Mouse (Mus musculus) neural tube, embryonic 13.5 days (tissue): ENCODE measurements around the gene Hist2h3c1. TPM values are rescaled to one million over a fixed set of nuclear protein-coding genes. Genes with fewer than 3 reads are reported as not detected.
A peak's percentile ranks its signal among the peaks of the same experiment; 100 is the strongest.
"Not testable (repeated sequence)": the region's sequence is repeated elsewhere in the genome, so short reads cannot be mapped to it uniquely, and the experiment has no call there.

ENCODE experiments used
- ATAC-seq: fragments of 200-750 bp; cut with Nextera tagmentation; 2 replicates; pipeline ENCODE4 v1.8.0; 2017; ENCODE audit warnings: low read depth, mild to moderate bottlenecking, moderate TSS enrichment, moderate library complexity
- H3K27ac ChIP-seq: fragments of 300-500 bp; sonication (generic); replicated peaks from 2 replicates; pipeline ENCODE4 v1.5.1; 2015; ENCODE audit warnings: moderate library complexity, mild to moderate bottlenecking, inconsistent platforms
- H3K27me3 ChIP-seq: fragments of 300-500 bp; sonication (generic); 2 replicates; pipeline ENCODE4 v1.6.1; 2015; ENCODE audit warnings: mild to moderate bottlenecking, inconsistent platforms
- H3K36me3 ChIP-seq: fragments of 300-500 bp; sonication (generic); 2 replicates; pipeline ENCODE4 v1.6.1; 2015; ENCODE audit warnings: mild to moderate bottlenecking, inconsistent platforms
- H3K4me1 ChIP-seq: fragments of 300-500 bp; sonication (generic); replicated peaks from 2 replicates; pipeline ENCODE4 v1.6.1; 2015; ENCODE audit warnings: inconsistent platforms
- H3K4me2 ChIP-seq: fragments of 300-500 bp; sonication (generic); 2 replicates; pipeline ENCODE4 v1.6.1; 2015; ENCODE audit warnings: inconsistent platforms, mild to moderate bottlenecking, moderate library complexity
- H3K4me3 ChIP-seq: fragments of 300-500 bp; sonication (generic); 2 replicates; pipeline ENCODE4 v1.5.1; 2015; ENCODE audit warnings: mild to moderate bottlenecking, inconsistent platforms
- H3K9ac ChIP-seq: fragments of 300-500 bp; sonication (generic); 2 replicates; pipeline ENCODE4 v1.6.1; 2015; ENCODE audit warnings: moderate library complexity, mild to moderate bottlenecking, inconsistent platforms
- H3K9me3 ChIP-seq: fragments of 300-500 bp; sonication (generic); 2 replicates; pipeline ENCODE4 v1.6.1; 2016; ENCODE audit warnings: inconsistent platforms
- WGBS: fragments of 180-500 bp; shearing (Covaris S2); methylation state at CpG from one replicate; pipeline ENCODE4 v1.1.7; 2015; 5-methylcytosine and 5-hydroxymethylcytosine counted together
- polyA plus RNA-seq: library from polyadenylated mRNA; unstranded; fragments of >200 nt; fragmentation: Nextera tagmentation; extraction: Ambion mirVana; gene quantifications from 2 replicates; pipeline ENCODE4 v1.2.1, GENCODE M21; 2015

Hist2h3c1 gene
- polyA plus RNA-seq, result 0.38 and 0.96 TPM in 2 replicates

GRCm38 (mm10) chr3:96246427-96246856 is at the start of gene Hist2h3c1:
TSS of gene Hist2h3c1 (plus strand) at chr3:96246685.
- Histone ChIP-seq H3K4me1 (peaks cover 34% of the 10 kb centered on the region), H3K4me3 (peak within 1 kb of the TSS; percentile 36), H3K4me2 (peak within 1 kb of the TSS; percentile 51), H3K27ac (peak within 1 kb of the TSS; percentile 81; the same call in 1 of the 2 replicates), H3K9ac (peak within 1 kb of the TSS; percentile 62)
- ATAC-seq, result peak; percentile 91
- H3K27me3 ChIP-seq, H3K9me3 ChIP-seq, H3K36me3 ChIP-seq: not testable (repeated sequence)
- WGBS, result 0% methylated on average over 9 of the region's 47 CpGs

GRCm38 (mm10) chr3:96197129-96197749 is 49.2 kb upstream of the Hist2h3c1 start:
- H3K4me2 ChIP-seq, result peak overlapping the region; percentile 82
- peak; percentile 96 for ATAC-seq
- peak overlapping the region; percentile 87 for H3K9ac ChIP-seq
- H3K4me3 ChIP-seq, result peak overlapping the region; percentile 72
- WGBS, result under 1% methylated on average over 50 of the region's 50 CpGs
- H3K36me3 ChIP-seq, result peaks cover 31% of the 10 kb centered on the region
- no peaks in the 10 kb centered on the region for H3K27me3 ChIP-seq
- peak overlapping the region; percentile 98 for H3K27ac ChIP-seq
- peaks cover 18% of the 10 kb centered on the region for H3K4me1 ChIP-seq
- H3K9me3 ChIP-seq, result no peaks in the 10 kb centered on the region

DNA sequence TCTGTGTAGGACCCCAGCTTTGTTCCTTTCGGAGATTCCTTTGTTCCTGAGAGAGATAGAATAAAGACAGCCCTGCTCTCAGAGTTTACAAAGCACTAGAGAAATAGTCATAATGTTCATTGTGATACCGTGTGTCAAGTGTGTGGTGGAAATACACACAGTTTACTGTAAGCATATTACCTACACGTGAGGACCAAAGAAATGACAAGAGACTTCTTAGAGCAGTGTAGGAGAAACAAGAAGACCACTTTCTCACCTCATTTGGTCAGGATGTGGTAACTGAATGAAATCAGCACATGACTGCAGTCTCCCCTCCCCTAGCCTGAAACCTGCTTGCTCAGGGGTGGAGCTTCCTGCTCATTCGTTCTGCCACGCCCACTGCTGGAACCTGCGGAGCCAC is 48.3 kb upstream of the Hist2h3c1 start:
- Histone ChIP-seq H3K4me3 (peak overlapping the region; percentile 72), H3K27me3 (no peaks in the 10 kb centered on the region), H3K36me3 (peaks cover 22% of the 10 kb centered on the region), H3K9me3 (no peaks in the 10 kb centered on the region), H3K4me2 (peak overlapping the region; percentile 82), H3K9ac (peak overlapping the region; percentile 63), H3K4me1 (peaks cover 18% of the 10 kb centered on the region), H3K27ac (0 out of 2 replicates have a peak overlapping the region, but pooled peaks have one; percentile 33)
- 7% methylated on average over 6 of the region's 6 CpGs for WGBS
- peak; percentile 27; the same call in 1 of the 2 replicates for ATAC-seq

GRCm38 (mm10) chr3:96198601-96199251 is 47.8 kb upstream of the Hist2h3c1 start:
- not testable (repeated sequence) for H3K27me3 ChIP-seq, H3K4me3 ChIP-seq, H3K27ac ChIP-seq, H3K9ac ChIP-seq, H3K9me3 ChIP-seq, ATAC-seq
- Histone ChIP-seq H3K36me3 (peaks cover 16% of the 10 kb centered on the region), H3K4me2 (peak overlapping the region; percentile 82), H3K4me1 (peaks cover 18% of the 10 kb centered on the region)
- 27% methylated on average over 7 of the region's 8 CpGs for WGBS

DNA sequence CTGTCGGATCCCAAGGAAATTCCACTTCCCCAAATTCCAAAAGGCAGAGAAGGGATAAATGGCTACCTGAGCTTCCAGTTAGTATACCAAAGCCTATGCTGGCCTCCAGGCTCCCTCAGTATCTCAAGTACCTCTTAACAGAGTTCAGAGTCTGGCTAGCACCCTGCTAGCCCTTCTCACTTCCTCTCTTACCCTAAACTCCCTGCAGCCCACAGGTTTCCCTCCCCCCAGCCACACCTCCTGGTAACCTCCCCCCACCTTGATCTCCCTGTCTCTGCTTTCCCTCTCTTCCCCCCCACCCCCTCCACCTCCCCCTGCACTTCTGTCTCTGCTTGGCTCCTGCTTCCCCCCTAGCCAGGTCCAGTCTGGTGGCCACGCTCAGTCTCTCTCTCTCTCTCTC is 46.8 kb upstream of the Hist2h3c1 start:
- Histone ChIP-seq H3K9ac (no peak overlapping the region), H3K4me3 (no peak overlapping the region), H3K4me1 (peaks cover 18% of the 10 kb centered on the region), H3K9me3 (no peaks in the 10 kb centered on the region), H3K36me3 (peaks cover 6% of the 10 kb centered on the region), H3K4me2 (no peak overlapping the region), H3K27ac (no peak overlapping the region), H3K27me3 (no peaks in the 10 kb centered on the region)
- no peak for ATAC-seq
- WGBS, result 67% methylated on average over 2 of the region's 2 CpGs

DNA sequence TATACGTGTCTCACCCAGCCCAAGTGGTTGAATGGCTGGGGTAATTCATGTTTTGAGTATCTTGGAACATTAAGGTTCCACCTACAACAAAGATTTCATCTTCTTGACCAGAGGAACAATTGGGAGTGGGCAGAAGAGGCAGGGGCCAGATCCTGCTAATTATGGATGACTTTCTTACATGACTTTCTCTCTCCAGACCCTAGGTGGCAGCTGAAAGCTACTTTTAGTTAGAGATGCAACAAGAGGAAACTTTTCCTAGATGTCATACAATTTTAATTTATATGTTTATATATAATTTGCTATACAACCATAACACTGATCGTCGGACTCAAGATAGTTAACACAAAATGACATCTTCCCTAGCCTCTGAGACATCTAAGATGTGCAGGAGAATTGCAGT is 38.7 kb upstream of the Hist2h3c1 start:
- no peak overlapping the region for H3K4me3 ChIP-seq
- ATAC-seq, result no peak
- H3K36me3 ChIP-seq, result no peaks in the 10 kb centered on the region
- no peak overlapping the region for H3K27ac ChIP-seq
- WGBS, result 89% methylated on average over 3 of the region's 3 CpGs
- no peak overlapping the region for H3K9ac ChIP-seq
- no peaks in the 10 kb centered on the region for H3K4me1 ChIP-seq
- no peaks in the 10 kb centered on the region for H3K9me3 ChIP-seq
- H3K4me2 ChIP-seq, result no peak overlapping the region
- H3K27me3 ChIP-seq, result no peaks in the 10 kb centered on the region

GRCm38 (mm10) chr3:96209242-96209641 is 37.2 kb upstream of the Hist2h3c1 start:
- no peak overlapping the region for H3K4me2 ChIP-seq
- no peak overlapping the region for H3K27ac ChIP-seq
- no peak for ATAC-seq
- H3K9me3 ChIP-seq, result no peaks in the 10 kb centered on the region
- H3K4me3 ChIP-seq, result no peak overlapping the region
- no peak overlapping the region for H3K9ac ChIP-seq
- H3K36me3 ChIP-seq, result no peaks in the 10 kb centered on the region
- H3K4me1 ChIP-seq, result no peaks in the 10 kb centered on the region
- 31% methylated on average over 15 of the region's 15 CpGs for WGBS
- no peaks in the 10 kb centered on the region for H3K27me3 ChIP-seq

DNA sequence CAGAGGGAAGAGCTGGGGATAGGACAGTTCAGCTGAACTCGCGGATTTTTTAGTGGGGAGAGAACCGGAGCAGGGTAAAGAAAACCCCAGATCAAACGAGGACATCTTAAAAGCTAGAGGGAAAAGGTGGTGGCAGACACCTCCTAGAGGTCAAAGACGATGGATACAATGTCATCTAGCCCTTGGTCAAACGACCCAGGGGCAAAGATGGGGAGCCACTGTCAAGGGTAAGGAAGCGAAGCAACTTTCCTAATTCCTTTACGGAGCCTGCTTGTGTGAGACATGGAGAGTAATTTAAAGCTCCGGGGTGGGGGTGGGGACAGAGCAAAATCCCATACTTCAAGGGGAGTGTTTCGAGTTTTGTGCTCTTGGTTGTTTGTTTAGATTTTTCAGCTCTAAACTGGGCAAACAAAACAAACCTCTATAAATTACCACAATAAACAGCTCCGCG is 27.3 kb upstream of the Hist2h3c1 start:
- H3K36me3 ChIP-seq, result no peaks in the 10 kb centered on the region
- ATAC-seq, result peak; percentile 41
- H3K4me2 ChIP-seq, result peak overlapping the region; percentile 91
- no peaks in the 10 kb centered on the region for H3K27me3 ChIP-seq
- peaks cover 38% of the 10 kb centered on the region for H3K4me1 ChIP-seq
- H3K9me3 ChIP-seq, result no peaks in the 10 kb centered on the region
- H3K9ac ChIP-seq, result peak overlapping the region; percentile 85
- 0% methylated on average over 12 of the region's 12 CpGs for WGBS
- H3K27ac ChIP-seq, result peak overlapping the region; percentile 98
- peak overlapping the region; percentile 66 for H3K4me3 ChIP-seq

DNA sequence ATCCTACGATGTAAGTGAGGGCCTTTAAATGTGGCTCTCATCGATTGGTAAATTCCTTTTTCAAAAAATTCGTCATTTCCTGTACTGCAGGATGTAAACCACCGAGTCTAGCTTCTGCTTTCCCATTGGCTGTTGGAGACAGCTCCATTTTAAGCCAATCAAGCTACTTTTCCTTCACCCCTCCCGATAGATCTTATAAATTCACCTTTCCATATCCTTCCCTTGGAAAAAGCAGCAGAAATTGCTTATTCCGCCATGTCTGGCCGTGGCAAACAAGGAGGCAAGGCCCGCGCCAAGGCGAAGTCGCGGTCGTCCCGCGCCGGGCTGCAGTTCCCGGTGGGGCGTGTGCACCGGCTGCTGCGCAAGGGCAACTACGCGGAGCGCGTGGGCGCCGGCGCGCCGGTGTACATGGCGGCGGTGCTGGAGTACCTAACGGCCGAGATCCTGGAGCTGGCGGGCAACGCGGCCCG is 26.8 kb upstream of the Hist2h3c1 start, which contains the start of the genes Bola1 and Hist2h2ab:
Bola1 (minus strand) TSS at position 49 of the 470 bp plus-strand sequence.
Hist2h2ab (plus strand) TSS at position 205 of the 470 bp plus-strand sequence.
- peak within 1 kb of the TSS; percentile 98 for H3K27ac ChIP-seq
- ATAC-seq, result peak; percentile 93
- peaks cover 40% of the 10 kb centered on the region for H3K4me1 ChIP-seq
- H3K9me3 ChIP-seq, result no peaks in the 10 kb centered on the region
- H3K4me3 ChIP-seq, result peak within 1 kb of the TSS; percentile 66
- under 1% methylated on average over 37 of the region's 37 CpGs for WGBS
- H3K36me3 ChIP-seq, result no peaks in the 10 kb centered on the region
- H3K27me3 ChIP-seq, result no peaks in the 10 kb centered on the region
- H3K4me2 ChIP-seq, result peak within 1 kb of the TSS; percentile 91
- peak within 1 kb of the TSS; percentile 85 for H3K9ac ChIP-seq

DNA sequence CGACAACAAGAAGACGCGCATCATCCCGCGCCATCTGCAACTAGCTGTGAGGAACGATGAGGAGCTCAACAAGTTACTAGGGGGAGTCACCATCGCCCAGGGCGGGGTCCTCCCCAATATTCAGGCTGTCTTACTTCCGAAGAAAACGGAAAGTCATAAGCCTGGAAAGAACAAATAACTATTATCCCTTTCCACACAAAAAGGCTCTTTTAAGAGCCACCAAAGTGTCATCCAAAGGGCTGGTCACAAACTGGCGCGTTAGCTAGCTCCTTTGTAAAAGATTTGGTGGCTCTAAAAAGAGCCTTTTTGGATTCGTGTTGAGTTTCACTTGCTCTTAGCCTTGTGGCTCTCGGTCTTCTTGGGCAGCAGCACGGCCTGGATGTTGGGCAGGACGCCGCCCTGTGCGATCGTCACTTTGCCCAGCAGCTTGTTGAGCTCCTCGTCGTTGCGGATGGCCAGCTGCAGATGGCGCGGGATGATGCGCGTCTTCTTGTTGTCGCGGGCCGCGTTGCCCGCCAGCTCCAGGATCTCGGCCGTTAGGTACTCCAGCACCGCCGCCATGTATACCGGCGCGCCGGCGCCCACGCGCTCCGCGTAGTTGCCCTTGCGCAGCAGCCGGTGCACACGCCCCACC is 26.2 kb upstream of the Hist2h3c1 start:
- H3K27me3 ChIP-seq, H3K36me3 ChIP-seq, H3K9me3 ChIP-seq, ATAC-seq: not testable (repeated sequence)
- Histone ChIP-seq H3K9ac (peak overlapping the region; percentile 85), H3K4me2 (peak overlapping the region; percentile 91), H3K27ac (peak overlapping the region; percentile 98), H3K4me3 (peak overlapping the region; percentile 66), H3K4me1 (peaks cover 40% of the 10 kb centered on the region)
- 1% methylated on average over 32 of the region's 47 CpGs for WGBS

DNA sequence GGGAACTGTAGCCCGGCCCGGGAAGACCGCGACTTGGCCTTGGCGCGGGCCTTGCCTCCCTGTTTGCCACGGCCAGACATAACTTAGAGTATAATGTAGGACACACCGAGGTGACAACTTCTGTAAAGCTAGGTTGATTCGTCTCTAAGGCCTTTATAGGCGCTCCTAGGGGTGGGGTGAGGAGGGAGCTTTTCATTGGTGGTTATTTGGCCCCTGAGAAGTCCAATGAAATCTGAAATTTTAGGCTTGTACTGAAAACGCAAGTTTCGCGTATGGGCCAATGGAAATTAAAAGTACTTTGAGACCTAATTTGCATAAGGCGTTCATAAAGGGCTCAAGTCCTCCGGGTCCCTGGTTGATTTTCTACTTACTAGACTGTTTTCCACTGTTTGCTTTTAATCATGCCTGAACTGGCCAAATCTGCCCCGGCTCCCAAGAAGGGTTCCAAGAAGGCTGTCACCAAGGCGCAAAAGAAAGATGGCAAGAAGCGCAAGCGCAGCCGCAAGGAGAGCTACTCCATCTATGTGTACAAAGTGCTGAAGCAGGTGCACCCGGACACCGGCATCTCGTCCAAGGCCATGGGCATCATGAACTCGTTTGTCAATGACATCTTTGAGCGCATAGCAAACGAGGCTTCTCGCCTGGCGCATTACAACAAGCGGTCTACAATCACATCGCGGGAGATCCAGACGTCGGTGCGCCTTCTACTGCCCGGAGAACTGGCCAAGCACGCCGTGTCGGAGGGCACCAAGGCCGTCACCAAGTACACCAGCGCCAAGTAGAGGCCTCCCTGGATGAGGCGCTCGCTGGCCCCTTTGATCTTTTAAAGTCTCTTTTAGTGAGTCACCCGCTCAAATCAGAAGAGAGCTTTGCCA is 25.5 kb upstream of the Hist2h3c1 start, which contains the start of the genes Hist2h2ac and Hist2h2be:
Hist2h2ac (minus strand) TSS at position 116 of the 875 bp plus-strand sequence.
Hist2h2be (plus strand) TSS at position 355 of the 875 bp plus-strand sequence.
- WGBS, result under 1% methylated on average over 43 of the region's 43 CpGs
- peak; percentile 71 for ATAC-seq
- peak within 1 kb of the TSS; percentile 91 for H3K4me2 ChIP-seq
- peak within 1 kb of the TSS; percentile 98 for H3K27ac ChIP-seq
- H3K9ac ChIP-seq, result peak within 1 kb of the TSS; percentile 85
- H3K36me3 ChIP-seq, result no peaks in the 10 kb centered on the region
- H3K27me3 ChIP-seq, result no peaks in the 10 kb centered on the region
- peaks cover 45% of the 10 kb centered on the region for H3K4me1 ChIP-seq
- peak within 1 kb of the TSS; percentile 66 for H3K4me3 ChIP-seq
- no peaks in the 10 kb centered on the region for H3K9me3 ChIP-seq
